Mouse (Mus musculus): ENCODE data around the gene Adi1. TPM values are rescaled to one million over a fixed set of nuclear protein-coding genes. Genes with fewer than 3 reads are reported as not detected.

Adi1 gene
- total RNA-seq, 2 experiments from 2014 or later, result 27.5 to 31.5 TPM

GRCm38 (mm10) chr12:28694776-28695175, 19.7 kb downstream of the Adi1 start:
- no peak for DNase-seq

GRCm38 (mm10) chr12:28697821-28698595, 23.0 kb downstream of the Adi1 start:
- no peak for DNase-seq

GRCm38 (mm10) chr12:28699086-28699485, 24.1 kb downstream of the Adi1 start:
- DNase-seq, result no peak

DNA sequence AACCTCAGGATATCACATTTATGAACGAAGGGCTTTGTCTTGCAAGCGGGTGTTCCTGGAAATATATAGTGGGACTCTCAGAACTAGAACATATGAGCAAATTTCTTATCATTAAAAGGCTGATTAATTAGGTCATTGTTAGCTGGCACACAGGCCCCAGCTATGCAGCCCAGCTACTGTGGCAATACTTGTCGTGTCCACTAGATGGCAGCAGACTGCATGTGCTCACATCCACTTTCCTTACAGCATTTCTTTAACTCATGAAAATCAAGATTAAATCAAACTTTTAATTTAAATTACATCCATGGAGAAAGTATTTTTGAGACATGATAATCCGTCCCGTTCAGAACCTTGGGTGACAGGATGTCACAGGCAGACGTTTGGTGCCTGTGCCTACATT, 24.6 kb downstream of the Adi1 start:
- peak; percentile 80 for DNase-seq

DNA sequence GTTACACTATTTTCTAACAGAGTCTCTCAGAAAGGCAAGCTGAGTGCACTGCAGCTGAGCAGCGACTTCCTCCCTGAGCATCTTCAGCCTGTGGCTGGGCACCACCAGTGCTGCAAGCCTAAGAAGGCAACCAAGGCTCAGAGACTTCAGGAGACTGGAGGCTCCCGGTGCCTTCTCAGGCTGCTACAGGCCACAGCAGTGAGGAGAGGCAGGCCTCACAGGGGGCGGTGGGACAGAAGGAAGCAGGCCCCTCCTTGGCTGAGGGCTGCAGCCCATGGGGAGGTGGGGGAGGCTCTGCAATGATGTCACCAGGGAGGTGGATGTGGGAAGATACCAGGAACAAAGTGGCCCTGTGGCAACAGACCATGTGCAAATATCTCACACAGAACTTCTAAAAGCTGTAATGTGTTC, 25.1 kb downstream of the Adi1 start:
- DNase-seq, result peak; percentile 24

DNA sequence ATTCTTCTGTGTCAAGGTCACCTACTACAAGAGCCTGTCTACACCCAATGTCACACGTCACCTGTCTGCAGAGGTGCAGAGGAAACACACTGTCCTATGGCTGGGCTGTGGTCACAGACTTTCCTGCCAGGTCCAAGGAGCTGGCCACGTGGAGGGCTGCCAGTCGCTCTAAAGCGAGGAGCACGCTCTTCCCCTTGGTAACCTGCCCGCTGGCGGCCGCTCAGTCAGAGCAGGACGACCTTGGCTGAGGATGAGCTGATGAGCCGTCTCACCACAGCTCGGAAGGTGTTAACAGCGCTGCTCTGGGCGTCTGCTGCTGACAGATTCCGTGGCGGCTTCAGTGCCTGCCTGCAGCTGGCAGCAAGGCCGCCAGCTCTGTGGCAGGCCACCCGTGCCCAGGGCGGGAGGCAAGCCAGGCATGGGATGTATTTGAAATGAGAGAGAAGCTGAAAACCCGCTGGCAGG, 25.6 kb downstream of the Adi1 start:
- DNase-seq, result peak; percentile 89

DNA sequence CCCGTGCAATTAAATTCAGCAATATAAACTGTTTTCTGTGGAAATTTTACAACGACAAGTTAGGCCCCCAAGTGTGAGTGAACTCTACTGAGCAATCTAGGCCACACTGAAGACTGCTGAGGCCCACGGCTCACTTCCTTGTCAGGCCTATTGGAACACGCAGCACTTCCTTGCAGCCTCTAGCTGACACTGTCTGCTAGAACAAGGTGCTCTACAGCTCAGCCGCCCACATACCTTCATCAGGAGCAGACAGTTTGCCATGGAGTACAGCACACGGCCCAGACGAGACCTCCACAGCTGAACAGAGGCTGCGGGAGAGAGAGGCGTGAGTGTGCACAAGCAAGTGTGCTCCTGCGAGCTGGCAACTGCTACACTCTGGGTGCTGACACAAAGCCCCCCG, 26.3 kb downstream of the Adi1 start:
- no peak for DNase-seq

- no peak for DNase-seq
Measured at GRCm38 (mm10) chr12:28704381-28704780, 29.4 kb downstream of the Adi1 start.

GRCm38 (mm10) chr12:28705204-28705603, 30.2 kb downstream of the Adi1 start:
- DNase-seq, result no peak

DNA sequence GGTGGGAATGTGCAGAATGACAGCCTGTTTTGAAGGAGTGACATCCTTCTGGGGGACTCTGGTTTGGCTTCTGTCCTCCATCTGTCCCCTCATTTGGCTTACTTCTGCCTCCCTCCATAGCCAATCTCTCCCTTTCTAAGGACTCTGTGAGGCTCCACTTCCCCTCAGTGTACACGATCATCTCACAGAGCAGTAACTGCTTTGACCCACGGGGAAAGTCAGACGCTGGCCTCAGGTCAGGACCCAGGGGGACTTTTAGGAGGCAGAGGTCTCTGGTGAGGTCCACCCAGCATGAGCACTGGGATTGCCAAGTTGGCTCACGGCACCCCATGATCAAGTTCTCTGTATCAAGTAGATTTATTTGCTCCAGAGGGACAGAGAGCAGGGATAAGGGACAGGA, 33.1 kb downstream of the Adi1 start:
- no peak for DNase-seq

GRCm38 (mm10) chr12:28710566-28711185, 35.6 kb downstream of the Adi1 start:
- DNase-seq, result no peak

DNA sequence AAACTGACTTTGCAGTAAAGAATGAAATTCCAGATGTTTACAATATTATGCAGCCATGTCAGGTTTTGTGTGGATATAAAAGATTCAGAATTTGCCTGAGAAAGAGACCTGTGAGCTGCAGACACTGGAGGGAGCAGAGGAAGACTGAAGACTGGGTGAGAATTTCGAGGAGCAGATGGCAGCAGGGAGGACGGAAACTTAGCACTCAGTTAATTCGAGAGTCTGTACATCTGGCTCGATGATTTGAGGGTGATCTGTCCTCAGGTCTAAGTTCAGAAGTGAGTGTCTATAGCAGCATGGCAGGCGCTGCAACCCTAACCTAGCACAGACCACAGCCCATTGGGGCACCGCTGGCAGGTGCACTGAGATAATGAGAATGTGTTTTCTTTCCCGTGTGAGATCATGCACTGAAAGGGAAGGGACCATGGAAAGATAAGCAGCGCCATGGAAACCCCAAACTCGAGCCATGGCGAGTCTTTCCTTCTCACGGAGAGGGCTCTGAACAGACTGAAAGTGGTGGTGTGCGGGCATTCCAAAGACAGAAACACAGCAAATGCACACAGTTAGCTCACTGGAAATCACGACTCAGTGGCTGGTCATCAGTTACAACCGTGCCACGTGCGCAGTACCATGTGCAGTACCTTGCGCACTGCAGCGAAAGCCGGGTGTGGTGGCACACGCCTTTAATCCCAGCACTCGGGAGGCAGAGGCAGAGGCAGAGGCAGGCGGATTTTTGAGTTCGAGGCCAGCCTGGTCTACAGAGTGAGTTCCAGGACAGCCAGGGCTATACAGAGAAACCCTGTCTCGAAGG, 40.0 kb downstream of the Adi1 start:
- DNase-seq, result no peak

DNA sequence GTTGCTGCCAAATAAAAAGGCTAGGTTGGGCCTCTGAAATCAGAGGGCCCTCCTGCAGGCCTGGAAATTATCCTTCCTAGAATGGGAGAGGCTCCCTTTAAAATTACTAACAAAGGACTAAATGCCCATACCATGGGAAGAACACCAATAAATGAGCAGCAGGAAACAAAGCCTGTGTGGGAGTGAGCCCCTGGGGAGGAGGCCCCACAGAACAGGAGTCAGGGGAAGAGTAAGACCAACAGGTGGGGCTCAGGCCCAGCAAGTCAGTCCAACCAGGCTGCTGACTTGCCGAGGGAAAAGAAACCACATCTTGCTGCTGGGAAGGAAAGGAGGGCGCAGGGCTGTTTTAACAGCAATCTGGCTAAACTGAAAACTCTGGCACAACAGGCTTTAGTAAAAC, 42.0 kb downstream of the Adi1 start:
- no peak for DNase-seq

DNA sequence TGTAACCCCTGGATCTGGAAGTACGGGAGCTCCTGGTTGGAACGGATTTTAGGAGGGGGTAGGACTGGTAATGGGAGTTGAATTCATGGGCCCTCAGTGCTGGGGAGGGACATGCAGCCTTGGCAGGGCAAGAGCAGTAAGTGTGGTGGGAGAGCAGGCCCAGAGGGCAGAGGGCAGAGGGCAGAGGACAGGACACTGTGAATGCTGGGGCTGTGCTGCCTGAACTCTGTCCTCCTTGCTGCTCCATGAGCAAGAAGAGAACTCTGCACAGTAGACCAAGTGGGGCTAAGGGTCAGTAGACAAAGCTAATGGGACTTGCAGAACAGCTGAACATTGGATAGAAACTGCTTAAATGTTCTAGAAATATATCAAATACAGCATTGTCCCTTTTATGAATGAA, 43.1 kb downstream of the Adi1 start:
- no peak for DNase-seq

GRCm38 (mm10) chr12:28724366-28724765, 49.3 kb downstream of the Adi1 start:
- DNase-seq, result no peak

DNA sequence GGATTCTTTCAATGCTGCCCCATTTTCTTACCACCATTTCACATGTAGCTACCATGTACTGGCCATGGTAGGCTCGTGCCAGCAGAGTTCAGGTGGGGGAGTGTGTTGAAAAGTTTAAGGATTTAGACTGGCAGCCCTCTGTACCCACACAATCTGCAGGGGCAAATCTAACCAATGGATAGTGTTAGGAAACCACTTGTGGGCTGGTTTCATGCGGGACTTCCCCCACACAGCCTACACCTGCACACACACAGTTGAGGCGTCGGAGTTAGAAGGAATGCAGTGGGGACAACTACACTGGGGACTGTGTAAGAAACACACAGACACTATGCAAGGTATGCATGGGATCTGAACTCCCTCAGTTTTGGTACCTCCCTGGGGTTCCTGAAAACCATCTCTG, 51.2 kb downstream of the Adi1 start:
- DNase-seq, result no peak

GRCm38 (mm10) chr12:28727061-28727460, 52.0 kb downstream of the Adi1 start:
- DNase-seq, result no peak

Small RNA genes lying within 50 kb of the gene (microRNA-seq; reads per million reads assigned to microRNA genes)
- gene Mir6937, result 0 to 0.82 reads per million in 2 experiments

Other genes starting within 250 kb of the Adi1 start
- gene Dcdc2c, start 122.8 kb upstream of the Adi1 start, total RNA-seq (2021), result under 1 TPM in 1 of 2 experiments, not detected in 1; 0.18 TPM
- not detected for gene Allc, start 92.7 kb upstream of the Adi1 start, total RNA-seq (2021)
- gene Colec11, start 51.9 kb upstream of the Adi1 start, total RNA-seq (2021), result 10 to 100 TPM; 16.4 to 16.9 TPM
- 100 to 1,000 TPM; 469 to 537 TPM for gene Rps7, start 39.3 kb upstream of the Adi1 start, total RNA-seq (2021)
- gene Rnaseh1, start 25.6 kb upstream of the Adi1 start, total RNA-seq (2021), result 1 to 10 TPM; 9.0 to 9.4 TPM
- 10 to 100 TPM; 24.7 to 25.8 TPM for gene Trappc12, start 75.2 kb downstream of the Adi1 start, total RNA-seq (2021)
- 10 to 100 TPM; 11.8 to 13.4 TPM for gene Eipr1, start 76.6 kb downstream of the Adi1 start, total RNA-seq (2021)